Mouse (Mus musculus): ENCODE measurements around the gene Tead1.

GRCm38 (mm10) chr7:112788321-112788751 is 109.2 kb downstream of the Tead1 start:
- no peak for TF ChIP-seq CTCF (IDR thresholded peaks at IDR 0.05; ENCODE audit: insufficient read depth, low read depth, low read length)
- TF ChIP-seq POLR2A (IDR thresholded peaks at IDR 0.05; ENCODE audit: insufficient read depth, low read depth, low read length) = no peak
